Mouse (Mus musculus) mammary gland, adult 2 months (tissue): ENCODE results near the gene Chst7. TPM values are rescaled to one million over a fixed set of nuclear protein-coding genes. Genes with fewer than 3 reads are reported as not detected.

Experiments used
- polyA plus RNA-seq: library from polyadenylated mRNA; depleted of rRNA; stranded (reverse); fragments of >200 nt; gene quantifications from 2 replicates; pipeline ENCODE4 v1.2.3, GENCODE M21; 2012; ENCODE audit warnings: low replicate concordance; rRNA removed

Chst7 gene
- polyA plus RNA-seq = 5.3 and 13.4 TPM in 2 replicates

GRCm38 (mm10) chrX:20059381-20059971 is at the start of gene Chst7:
Chst7 (plus strand) TSS chrX:20059560.

Other genes with a start within 250 kb of the Chst7 start
- gene Slc9a7, start 232.2 kb downstream of the Chst7 start, polyA plus RNA-seq = 6.1 and 8.1 TPM in 2 replicates